Mouse (Mus musculus) hindbrain, embryonic 14.5 days (tissue): Measurements from ENCODE around the gene Il17f. TPM values are rescaled to one million over a fixed set of nuclear protein-coding genes. Genes with fewer than 3 reads are reported as not detected.

Source experiments
- ATAC-seq: fragments of 200-750 bp; cut with Nextera tagmentation; 2 replicates; pipeline ENCODE4 v1.8.0; 2017; ENCODE audit warnings: moderate number of reproducible peaks, mild to moderate bottlenecking, moderate TSS enrichment, moderate library complexity; ENCODE audit not compliant: low FRiP score
- DNase-seq: peaks from one replicate; pipeline ENCODE4 v3.0.0-alpha.2; 2015; ENCODE audit warnings: low spot score
- H3K27ac ChIP-seq: fragments of 300-500 bp; sonication (generic); 2 replicates; pipeline ENCODE4 v1.5.1; 2014; ENCODE audit warnings: mild to moderate bottlenecking, moderate library complexity
- H3K27me3 ChIP-seq: fragments of 300-500 bp; sonication (generic); 2 replicates; pipeline ENCODE4 v1.6.1; 2014; ENCODE audit warnings: mild to moderate bottlenecking, low read length, mixed read lengths; ENCODE audit not compliant: control insufficient read depth, insufficient read depth
- H3K36me3 ChIP-seq: fragments of 300-500 bp; sonication (generic); replicated peaks from 2 replicates; pipeline ENCODE4 v1.6.1; 2014; ENCODE audit not compliant: control insufficient read depth, insufficient read depth
- H3K4me1 ChIP-seq: fragments of 300-500 bp; sonication (generic); replicated peaks from 2 replicates; pipeline ENCODE4 v1.6.1; 2014; ENCODE audit warnings: antibody characterized with exemption, low read length, mixed read lengths; ENCODE audit not compliant: control insufficient read depth, insufficient read depth
- H3K4me2 ChIP-seq: fragments of 300-500 bp; sonication (generic); replicated peaks from 2 replicates; pipeline ENCODE4 v1.6.1; 2014; ENCODE audit warnings: mild to moderate bottlenecking, moderate library complexity
- H3K4me3 ChIP-seq: fragments of 300-500 bp; sonication (generic); replicated peaks from 2 replicates; pipeline ENCODE4 v1.5.1; 2014; ENCODE audit warnings: mild to moderate bottlenecking, low read length
- H3K9ac ChIP-seq: fragments of 300-500 bp; sonication (generic); 2 replicates; pipeline ENCODE4 v1.6.1; 2014
- H3K9me3 ChIP-seq: fragments of 300-500 bp; sonication (generic); 2 replicates; pipeline ENCODE4 v1.6.1; 2016; ENCODE audit warnings: low read length; ENCODE audit not compliant: control insufficient read depth
- WGBS: fragments of 180-500 bp; shearing (Covaris S2); extraction: QIAGEN DNeasy Blood & Tissue Kit; methylation state at CpG from one replicate; pipeline ENCODE4 v1.1.7; 2014; 5-methylcytosine and 5-hydroxymethylcytosine counted together
- polyA plus RNA-seq: library from polyadenylated mRNA; unstranded; fragments of >200 nt; fragmentation: Nextera tagmentation; extraction: Ambion mirVana; gene quantifications from 2 replicates; pipeline ENCODE4 v1.2.1, GENCODE M21; 2014

Gene Il17f
- polyA plus RNA-seq, 1 experiment from 2014 or later = not detected

DNA sequence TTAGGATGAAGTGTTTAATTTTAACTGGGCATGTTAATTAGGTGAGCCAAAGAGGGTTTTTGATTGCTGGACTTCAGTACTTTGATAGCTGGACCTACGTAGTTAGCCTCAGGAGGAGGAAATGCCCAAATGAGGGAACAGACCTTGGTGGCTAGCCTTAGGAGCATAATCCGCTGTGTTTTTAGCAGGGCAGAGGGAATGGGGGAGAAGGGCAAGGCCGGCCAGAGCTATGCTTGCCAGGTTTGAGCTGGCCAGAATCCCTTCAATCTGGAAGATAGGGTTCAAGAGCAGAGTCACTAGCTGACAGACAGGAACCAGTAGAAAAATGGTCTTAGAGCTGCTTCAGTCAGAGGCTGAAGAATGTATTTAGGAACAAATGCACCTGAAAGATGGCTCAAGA lies 32.8 kb downstream of the Il17f start:
- no peak for ATAC-seq
- WGBS = 92% methylated on average over 3 of the region's 3 CpGs

DNA sequence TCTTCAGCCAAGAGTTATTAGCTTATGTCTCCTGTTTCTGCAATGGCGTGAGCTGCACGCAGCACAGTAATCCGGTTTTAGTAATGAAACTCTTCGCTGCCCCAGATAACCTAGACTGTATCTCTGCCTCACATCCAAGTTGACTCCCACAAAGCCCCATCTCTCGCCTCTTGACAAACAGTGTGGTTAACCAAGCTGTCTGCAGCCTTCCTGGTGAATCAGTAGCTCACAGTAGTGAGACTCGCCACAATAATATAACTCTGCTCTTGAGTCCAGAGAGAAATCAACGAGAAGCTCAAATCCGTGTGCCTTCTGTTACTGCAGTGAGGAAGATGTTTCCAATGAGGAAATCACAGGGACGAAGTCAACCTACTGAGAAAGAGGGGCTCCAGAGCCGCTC lies 36.0 kb downstream of the Il17f start:
- no peak overlapping the region for H3K4me2 ChIP-seq
- no peak overlapping the region for H3K4me3 ChIP-seq
- DNase-seq (no peak), ATAC-seq (no peak)
- no peak overlapping the region for H3K9ac ChIP-seq
- 90% methylated on average over 10 of the region's 10 CpGs for WGBS
- no peaks in the 10 kb centered on the region for H3K36me3 ChIP-seq
- H3K27ac ChIP-seq = no peak overlapping the region
- H3K4me1 ChIP-seq = no peaks in the 10 kb centered on the region
- H3K27me3 ChIP-seq = no peaks in the 10 kb centered on the region
- no peaks in the 10 kb centered on the region for H3K9me3 ChIP-seq

More for the DNA sequence above, 32.8 kb downstream of the Il17f start:
- Histone ChIP-seq H3K9ac (no peak overlapping the region), H3K4me2 (no peak overlapping the region), H3K9me3 (no peaks in the 10 kb centered on the region), H3K4me1 (no peaks in the 10 kb centered on the region), H3K27me3 (no peaks in the 10 kb centered on the region), H3K4me3 (no peak overlapping the region), H3K27ac (no peak overlapping the region), H3K36me3 (no peaks in the 10 kb centered on the region)
- DNase-seq = no peak

GRCm38 (mm10) chr1:20740496-20740998 lies 49.9 kb downstream of the Il17f start:
- Histone ChIP-seq H3K27me3 (no peaks in the 10 kb centered on the region), H3K27ac (no peak overlapping the region), H3K9me3 (no peaks in the 10 kb centered on the region), H3K4me3 (no peak overlapping the region), H3K4me2 (no peak overlapping the region), H3K36me3 (no peaks in the 10 kb centered on the region), H3K9ac (no peak overlapping the region), H3K4me1 (no peaks in the 10 kb centered on the region)
- WGBS = 79% methylated on average over 3 of the region's 3 CpGs
- no peak for ATAC-seq
- DNase-seq = no peak

- Histone ChIP-seq H3K27ac (no peak overlapping the region), H3K36me3 (no peaks in the 10 kb centered on the region), H3K4me1 (no peaks in the 10 kb centered on the region), H3K9ac (no peak overlapping the region), H3K4me2 (no peak overlapping the region), H3K4me3 (no peak overlapping the region), H3K9me3 (no peaks in the 10 kb centered on the region), H3K27me3 (no peaks in the 10 kb centered on the region)
- DNase-seq (no peak), ATAC-seq (no peak)
- 93% methylated on average over 2 of the region's 2 CpGs for WGBS
These were observed 51.9 kb downstream of the Il17f start for GRCm38 (mm10) chr1:20738483-20738882.

GRCm38 (mm10) chr1:20736572-20736971 lies 53.8 kb downstream of the Il17f start:
- H3K4me2 ChIP-seq = no peak overlapping the region
- 91% methylated on average over 4 of the region's 4 CpGs for WGBS
- no peak overlapping the region for H3K27ac ChIP-seq
- DNase-seq (no peak), ATAC-seq (no peak)
- no peaks in the 10 kb centered on the region for H3K9me3 ChIP-seq
- H3K27me3 ChIP-seq = no peaks in the 10 kb centered on the region
- H3K4me1 ChIP-seq = no peaks in the 10 kb centered on the region
- no peak overlapping the region for H3K4me3 ChIP-seq
- no peak overlapping the region for H3K9ac ChIP-seq
- H3K36me3 ChIP-seq = no peaks in the 10 kb centered on the region

GRCm38 (mm10) chr1:20730903-20731302 lies 59.5 kb downstream of the Il17f start, which contains the start of gene Il17a:
Gene Il17a (plus strand): TSS chr1:20730905.
- DNase-seq = no peak
- 94% methylated on average over 10 of the region's 10 CpGs for WGBS
- no peak for ATAC-seq
- no peaks in the 10 kb centered on the region for H3K27me3 ChIP-seq
- no peak within 1 kb of the TSS for H3K27ac ChIP-seq
- no peaks in the 10 kb centered on the region for H3K4me1 ChIP-seq
- no peak within 1 kb of the TSS for H3K4me2 ChIP-seq
- no peak within 1 kb of the TSS for H3K4me3 ChIP-seq
- H3K36me3 ChIP-seq = no peaks in the 10 kb centered on the region
- H3K9ac ChIP-seq = no peak within 1 kb of the TSS
- H3K9me3 ChIP-seq = peaks cover 9% of the 10 kb centered on the region; the same call in 1 of the 2 replicates

Other genes starting within 250 kb of the Il17f start
- 0.01 TPM in 1 of 2 replicates, not detected in the other for gene Pkhd1, start 172.6 kb downstream of the Il17f start, polyA plus RNA-seq
- gene Il17a, start 59.7 kb downstream of the Il17f start, polyA plus RNA-seq = not detected in 2 replicates
- gene Mcm3, start 29.7 kb upstream of the Il17f start, polyA plus RNA-seq = 20.4 and 23.8 TPM in 2 replicates
- 39.9 and 43.5 TPM in 2 replicates for gene Paqr8, start 100.0 kb upstream of the Il17f start, polyA plus RNA-seq
- 3.4 and 3.5 TPM in 2 replicates for gene Efhc1, start 161.0 kb upstream of the Il17f start, polyA plus RNA-seq